Mouse (Mus musculus): ENCODE data around the gene Gm20388. TPM values are rescaled to one million over a fixed set of nuclear protein-coding genes. Genes with fewer than 3 reads are reported as not detected.
"Not testable (repeated sequence)": the region's sequence is repeated elsewhere in the genome, so short reads cannot be mapped to it uniquely, and the experiment has no call there.

The Gm20388 gene
- polyA plus RNA-seq, 1 experiment: not detected

DNA sequence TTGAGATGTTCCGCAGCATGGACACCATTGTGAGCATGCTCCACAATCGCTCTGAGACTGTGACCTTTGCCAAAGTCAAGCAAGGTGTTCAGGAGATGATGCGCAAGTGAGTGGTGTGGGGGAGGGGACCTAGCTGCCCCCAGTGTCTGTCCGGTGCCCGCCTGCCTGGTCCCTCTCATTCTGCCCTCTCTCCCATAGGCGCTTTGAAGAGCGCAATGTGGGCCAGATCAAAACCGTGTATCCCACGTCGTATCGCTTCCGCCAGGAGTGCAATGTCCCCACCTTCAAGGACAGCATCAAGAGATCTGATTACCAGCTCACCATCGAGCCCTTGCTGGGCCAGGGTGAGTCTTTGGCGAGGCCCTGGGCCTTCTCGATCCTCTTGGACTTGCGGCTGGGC lies 2659.4 kb downstream of the Gm20388 start:
- 95% methylated on average over 16 of the region's 16 CpGs for WGBS
- no peak for TF ChIP-seq POLR2A (IDR thresholded peaks at IDR 0.05; ENCODE audit: insufficient read depth, low read depth, low read length)
- TF ChIP-seq CTCF (IDR thresholded peaks at IDR 0.05; ENCODE audit: insufficient read depth, low read depth, low read length): no peak
- H3K4me1 ChIP-seq (ENCODE audit: control insufficient read depth, insufficient read depth, low read length): peaks cover 18% of the 10 kb centered on the region
- H3K4me3 ChIP-seq (ENCODE audit: insufficient read depth, low read depth, low read length): no peak overlapping the region
- H3K27ac ChIP-seq (ENCODE audit: insufficient read depth, low read depth, low read length): no peak overlapping the region

- Histone ChIP-seq H3K4me3 (ENCODE audit: insufficient read depth, low read depth, low read length) (no peak overlapping the region), H3K27ac (ENCODE audit: insufficient read depth, low read depth, low read length) (no peak overlapping the region), H3K4me1 (ENCODE audit: control insufficient read depth, insufficient read depth, low read length) (peaks cover 29% of the 10 kb centered on the region)
- WGBS: 94% methylated on average over 11 of the region's 11 CpGs
- no peak for TF ChIP-seq POLR2A (IDR thresholded peaks at IDR 0.05; ENCODE audit: insufficient read depth, low read depth, low read length)
- no peak for TF ChIP-seq CTCF (IDR thresholded peaks at IDR 0.05; ENCODE audit: insufficient read depth, low read depth, low read length)
These were observed 2660.5 kb downstream of the Gm20388 start for GRCm38 (mm10) chr8:122571153-122571552.

- H3K27ac ChIP-seq (ENCODE audit: insufficient read depth, low read depth, low read length): no peak overlapping the region
- H3K4me1 ChIP-seq (ENCODE audit: control insufficient read depth, insufficient read depth, low read length): peaks cover 29% of the 10 kb centered on the region
- H3K4me3 ChIP-seq (ENCODE audit: insufficient read depth, low read depth, low read length): no peak overlapping the region
- TF ChIP-seq CTCF (IDR thresholded peaks at IDR 0.05; ENCODE audit: insufficient read depth, low read depth, low read length): no peak
- TF ChIP-seq POLR2A (IDR thresholded peaks at IDR 0.05; ENCODE audit: insufficient read depth, low read depth, low read length): no peak
- WGBS: 95% methylated on average over 17 of the region's 17 CpGs
These were observed 2661.2 kb downstream of the Gm20388 start for GRCm38 (mm10) chr8:122571750-122572267.

DNA sequence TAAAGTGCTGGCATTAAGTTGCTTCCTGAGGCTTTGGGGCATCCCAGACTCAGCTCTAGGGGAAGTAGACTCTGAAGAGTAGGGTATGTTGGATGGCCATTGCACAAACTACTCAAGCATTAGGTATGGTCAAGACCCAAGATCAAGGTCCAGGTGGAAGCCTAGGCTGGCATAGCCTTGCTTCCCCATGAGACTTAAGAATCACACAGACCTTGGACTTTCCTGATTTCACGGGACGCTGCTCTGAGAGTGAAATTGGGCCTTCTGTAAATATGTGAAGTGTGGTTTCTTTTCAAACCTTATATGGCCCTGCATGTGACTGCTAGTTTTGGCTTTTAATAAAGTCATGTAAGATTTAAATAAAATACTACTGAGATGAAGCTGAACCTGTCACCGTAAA lies 2662.1 kb downstream of the Gm20388 start:
- TF ChIP-seq POLR2A (IDR thresholded peaks at IDR 0.05; ENCODE audit: insufficient read depth, low read depth, low read length) (no peak), CTCF (IDR thresholded peaks at IDR 0.05; ENCODE audit: insufficient read depth, low read depth, low read length) (no peak)
- H3K4me1 ChIP-seq (ENCODE audit: control insufficient read depth, insufficient read depth, low read length): peaks cover 28% of the 10 kb centered on the region
- H3K27ac ChIP-seq (ENCODE audit: insufficient read depth, low read depth, low read length): no peak overlapping the region
- 96% methylated on average over 3 of the region's 3 CpGs for WGBS
- H3K4me3 ChIP-seq (ENCODE audit: insufficient read depth, low read depth, low read length): no peak overlapping the region

DNA sequence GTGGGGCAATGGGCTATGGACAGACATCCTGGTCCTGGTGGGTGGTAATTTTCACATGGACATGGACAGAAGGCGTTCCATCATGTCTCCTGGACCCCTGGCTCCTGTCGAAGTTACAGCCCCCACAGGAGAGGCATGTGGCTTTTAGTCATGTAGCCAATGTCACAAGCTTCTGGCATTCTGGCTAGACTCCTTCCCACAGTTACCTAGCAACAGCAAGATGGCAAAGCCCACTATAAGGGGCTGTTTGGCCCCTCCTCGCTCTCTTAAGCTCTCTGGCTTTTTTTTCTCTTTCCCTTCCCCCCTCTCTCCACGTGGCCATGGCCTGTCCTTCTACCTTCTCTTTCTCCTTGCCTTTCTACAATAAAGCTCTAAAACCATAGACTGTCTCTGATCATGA lies 2662.5 kb downstream of the Gm20388 start:
- H3K4me3 ChIP-seq (ENCODE audit: insufficient read depth, low read depth, low read length); H3K27ac ChIP-seq (ENCODE audit: insufficient read depth, low read depth, low read length): not testable (repeated sequence)
- WGBS: 46% methylated on average over 4 of the region's 4 CpGs
- H3K4me1 ChIP-seq (ENCODE audit: control insufficient read depth, insufficient read depth, low read length): peaks cover 28% of the 10 kb centered on the region

GRCm38 (mm10) chr8:122573577-122573976 lies 2662.9 kb downstream of the Gm20388 start:
- H3K4me3 ChIP-seq (ENCODE audit: insufficient read depth, low read depth, low read length): no peak overlapping the region
- peaks cover 28% of the 10 kb centered on the region for H3K4me1 ChIP-seq (ENCODE audit: control insufficient read depth, insufficient read depth, low read length)
- H3K27ac ChIP-seq (ENCODE audit: insufficient read depth, low read depth, low read length): no peak overlapping the region
- TF ChIP-seq CTCF (IDR thresholded peaks at IDR 0.05; ENCODE audit: insufficient read depth, low read depth, low read length): no peak
- TF ChIP-seq POLR2A (IDR thresholded peaks at IDR 0.05; ENCODE audit: insufficient read depth, low read depth, low read length): no peak
- WGBS: 69% methylated on average over 9 of the region's 9 CpGs

DNA sequence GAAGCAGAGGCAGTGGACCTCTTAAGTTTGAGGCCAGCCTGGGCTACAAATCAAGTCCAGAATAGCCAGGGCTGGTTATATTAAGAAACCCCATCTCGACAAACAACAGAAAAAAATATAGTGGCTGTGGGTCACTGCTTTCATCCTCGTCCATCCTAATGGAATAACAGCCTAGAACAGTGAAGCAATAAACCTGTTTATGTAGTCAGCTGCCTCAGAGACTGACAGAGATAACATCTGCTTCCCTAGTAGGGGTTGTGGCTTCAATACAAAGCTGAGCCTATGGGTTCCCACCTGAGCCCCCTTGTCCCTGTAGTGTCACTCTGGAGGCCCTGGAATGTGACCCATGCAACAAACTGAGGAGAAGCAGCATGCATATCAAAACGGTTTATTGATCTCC lies 2663.6 kb downstream of the Gm20388 start:
- 73% methylated on average over 3 of the region's 3 CpGs for WGBS
- H3K4me1 ChIP-seq (ENCODE audit: control insufficient read depth, insufficient read depth, low read length): peaks cover 23% of the 10 kb centered on the region
- H3K4me3 ChIP-seq (ENCODE audit: insufficient read depth, low read depth, low read length): no peak overlapping the region

GRCm38 (mm10) chr8:122574667-122575251 lies 2664.1 kb downstream of the Gm20388 start:
- 72% methylated on average over 10 of the region's 10 CpGs for WGBS
- Histone ChIP-seq H3K4me3 (ENCODE audit: insufficient read depth, low read depth, low read length) (no peak overlapping the region), H3K4me1 (ENCODE audit: control insufficient read depth, insufficient read depth, low read length) (peaks cover 22% of the 10 kb centered on the region), H3K27ac (ENCODE audit: insufficient read depth, low read depth, low read length) (no peak overlapping the region)
- TF ChIP-seq POLR2A (IDR thresholded peaks at IDR 0.05; ENCODE audit: insufficient read depth, low read depth, low read length) (no peak), CTCF (IDR thresholded peaks at IDR 0.05; ENCODE audit: insufficient read depth, low read depth, low read length) (no peak)

More for the DNA sequence above, 2663.6 kb downstream of the Gm20388 start:
- TF ChIP-seq CTCF (IDR thresholded peaks at IDR 0.05; ENCODE audit: insufficient read depth, low read depth, low read length) (no peak), POLR2A (IDR thresholded peaks at IDR 0.05; ENCODE audit: insufficient read depth, low read depth, low read length) (no peak)
- no peak overlapping the region for H3K27ac ChIP-seq (ENCODE audit: insufficient read depth, low read depth, low read length)

GRCm38 (mm10) chr8:122575286-122575685 lies 2664.6 kb downstream of the Gm20388 start:
- no peak for TF ChIP-seq POLR2A (IDR thresholded peaks at IDR 0.05; ENCODE audit: insufficient read depth, low read depth, low read length)
- no peak for TF ChIP-seq CTCF (IDR thresholded peaks at IDR 0.05; ENCODE audit: insufficient read depth, low read depth, low read length)
- no peak overlapping the region for H3K27ac ChIP-seq (ENCODE audit: insufficient read depth, low read depth, low read length)
- H3K4me1 ChIP-seq (ENCODE audit: control insufficient read depth, insufficient read depth, low read length): peaks cover 22% of the 10 kb centered on the region
- 84% methylated on average over 8 of the region's 8 CpGs for WGBS
- H3K4me3 ChIP-seq (ENCODE audit: insufficient read depth, low read depth, low read length): no peak overlapping the region

Data from olfactory bulb, adult 2 months (tissue).